13 mouse cellular contexts compared by ENCODE assay signal in genomic region chr11:101131187-101131586, GRCm38 (mm10). TPM values are rescaled to one million over a fixed set of nuclear protein-coding genes. Genes with fewer than 3 reads are reported as not detected.
DNase-seq lines count a peak whose midpoint lies in the region; ATAC-seq and TF ChIP-seq lines count a peak whose summit lies in the region.
"Had no signal": no experiment of that assay in that cellular context is flagged by ENCODE, and none has a peak within 500 bp of the region (broad histone marks: within the 10 kb centered on the region; RNA-seq: fewer than 3 reads in every experiment).

No protein-coding gene starts in this region.

- 93% methylated on average over 2 of the region's 2 CpGs for WGBS in midbrain, embryonic 13.5 days

- peaks cover 2% of the 10 kb centered on the region; the same call in 1 of the 2 replicates for H3K9me3 ChIP-seq in G1E (replicated peaks)
- peaks cover 4% of the 10 kb centered on the region; the same call in 1 of the 2 replicates for H3K9me3 ChIP-seq in midbrain, embryonic 13.5 days
- H3K9me3 ChIP-seq: heart, embryonic 13.5 days; stomach, embryonic 15.5 days had no signal

- no peak overlapping the region for H3K4me2 ChIP-seq in midbrain, embryonic 13.5 days (replicated peaks)
- H3K4me2 ChIP-seq: stomach, embryonic 15.5 days had no signal

- no peak overlapping the region for H3K9ac ChIP-seq in midbrain, embryonic 13.5 days (replicated peaks)
- H3K9ac ChIP-seq: liver, postnatal 0 days; stomach, embryonic 15.5 days had no signal

- no peak for TF ChIP-seq CTCF in G1E (IDR thresholded peaks at IDR 0.05; ENCODE audit: low read depth, low read length)

- H3K27ac ChIP-seq in midbrain, embryonic 13.5 days: no peak overlapping the region
- H3K27ac ChIP-seq: stomach, embryonic 15.5 days had no signal

- DNase-seq in gastrocnemius, adult 18-20 months (ENCODE audit: low spot score): peak; percentile 45
- no peak for DNase-seq in gastrocnemius, postnatal 4 days (ENCODE audit: low spot score in 2 of 2)
- peak; percentile 36 for DNase-seq in G1E (ENCODE audit: low spot score)
- DNase-seq in brain, adult 2 months (ENCODE audit: low read depth, low spot score): peak; percentile 91
- peak; percentile 81 for DNase-seq in cerebellum, adult 9-11 months
- no peak for DNase-seq in right cerebral cortex, adult 2 months (ENCODE audit: low spot score in 2 of 2)
- no peak for DNase-seq in spleen, adult 12 weeks (ENCODE audit: low spot score)
- DNase-seq: spleen, adult 18-20 months had no signal

- H3K4me1 ChIP-seq in G1E (ENCODE audit: insufficient read depth, low read depth, low read length): peaks cover 33% of the 10 kb centered on the region
- no peaks in the 10 kb centered on the region for H3K4me1 ChIP-seq in midbrain, embryonic 13.5 days (replicated peaks)

- H3K36me3 ChIP-seq in G1E (replicated peaks): peaks cover 12% of the 10 kb centered on the region
- H3K36me3 ChIP-seq in midbrain, embryonic 13.5 days: peaks cover 11% of the 10 kb centered on the region

- H3K4me3 ChIP-seq in G1E (ENCODE audit: low read depth, low read length): no peak overlapping the region
- no peak overlapping the region for H3K4me3 ChIP-seq in midbrain, embryonic 13.5 days (replicated peaks)
- H3K4me3 ChIP-seq: heart, embryonic 13.5 days; stomach, embryonic 15.5 days had no signal

- H3K27me3 ChIP-seq in G1E (ENCODE audit: insufficient read depth, low read length): peaks cover 14% of the 10 kb centered on the region
- no peaks in the 10 kb centered on the region for H3K27me3 ChIP-seq in midbrain, embryonic 13.5 days
- H3K27me3 ChIP-seq: heart, embryonic 13.5 days; stomach, embryonic 15.5 days had no signal

- peak; percentile 49; the same call in 1 of the 2 replicates for ATAC-seq in G1E (ENCODE audit: extremely low read depth, insufficient number of reproducible peaks, low FRiP score, poor library complexity, severe bottlenecking)
- no peak for ATAC-seq in midbrain, embryonic 13.5 days
- ATAC-seq: liver, postnatal 0 days had no signal

RNA-seq across cellular contexts. Expression of gene Tubg1, which starts 11.4 kb away (rescaled TPM):
- total RNA-seq in gastrocnemius, adult 18-20 months (2021): 10 to 100 TPM; 24.7 to 26.2 TPM
- 10 to 100 TPM; 39.3 to 42.1 TPM for total RNA-seq in gastrocnemius, postnatal 4 days (2021)
- total RNA-seq in G1E (2014; fragmentation: Nextera tagmentation): 39.8 and 42.0 TPM in 2 replicates
- total RNA-seq in G1E (2017): 46.0 and 47.5 TPM in 2 replicates
- 96.1 and 120 TPM in 2 replicates for polyA plus RNA-seq in G1E (2012)
- polyA plus RNA-seq in midbrain, embryonic 13.5 days (2015; fragmentation: Nextera tagmentation; extraction: Ambion mirVana): 89.4 and 91.0 TPM in 2 replicates

RNA-seq across cellular contexts. Expression of gene Retreg3, which starts 11.5 kb away (rescaled TPM):
- total RNA-seq in gastrocnemius, adult 18-20 months (2021): 10 to 100 TPM; 27.1 to 30.4 TPM
- 10 to 100 TPM; 41.6 to 42.9 TPM for total RNA-seq in gastrocnemius, postnatal 4 days (2021)
- total RNA-seq in G1E (2014; fragmentation: Nextera tagmentation) (12.0 and 13.4 TPM in 2 replicates), G1E (2017) (43.2 and 44.0 TPM in 2 replicates)
- polyA plus RNA-seq in G1E (2012): 7.7 and 9.4 TPM in 2 replicates
- 21.8 and 28.5 TPM in 2 replicates for polyA plus RNA-seq in midbrain, embryonic 13.5 days (2015; fragmentation: Nextera tagmentation; extraction: Ambion mirVana)

RNA-seq across cellular contexts. Expression of gene Tubg2, which starts 24.5 kb away (rescaled TPM):
- 1 to 10 TPM; 2.7 to 3.3 TPM for total RNA-seq in gastrocnemius, adult 18-20 months (2021)
- total RNA-seq in gastrocnemius, postnatal 4 days (2021): 1 to 10 TPM; 6.8 TPM
- total RNA-seq in G1E (2014; fragmentation: Nextera tagmentation) (not detected in 2 replicates), G1E (2017) (not detected in 2 replicates)
- polyA plus RNA-seq in G1E (2012): not detected in 2 replicates
- polyA plus RNA-seq in midbrain, embryonic 13.5 days (2015; fragmentation: Nextera tagmentation; extraction: Ambion mirVana): 29.8 and 31.6 TPM in 2 replicates
- total RNA-seq: monocyte, adult 5-6 weeks had no signal

RNA-seq across cellular contexts. Expression of gene Psmc3ip, which starts 36.0 kb away (rescaled TPM):
- total RNA-seq in gastrocnemius, adult 18-20 months (2021): 1 to 10 TPM; 1.7 to 2.0 TPM
- total RNA-seq in gastrocnemius, postnatal 4 days (2021): 1 to 10 TPM; 4.9 to 6.2 TPM
- total RNA-seq in G1E (2014; fragmentation: Nextera tagmentation) (11.1 and 15.7 TPM in 2 replicates), G1E (2017) (27.0 and 29.8 TPM in 2 replicates)
- polyA plus RNA-seq in G1E (2012): 20.5 and 20.6 TPM in 2 replicates
- polyA plus RNA-seq in midbrain, embryonic 13.5 days (2015; fragmentation: Nextera tagmentation; extraction: Ambion mirVana): 27.9 and 30.8 TPM in 2 replicates
- total RNA-seq: monocyte, adult 5-6 weeks had no signal

RNA-seq across cellular contexts. Expression of gene Cntnap1, which starts 39.1 kb away (rescaled TPM):
- total RNA-seq in gastrocnemius, adult 18-20 months (2021): 1 to 10 TPM in 1 of 2 experiments, under 1 TPM in 1; 0.82 to 1.2 TPM
- 1 to 10 TPM; 3.2 to 4.1 TPM for total RNA-seq in gastrocnemius, postnatal 4 days (2021)
- total RNA-seq in G1E (2014; fragmentation: Nextera tagmentation): not detected in 2 replicates
- total RNA-seq in G1E (2017): under 0.01 and 0.06 TPM in 2 replicates
- polyA plus RNA-seq in G1E (2012): 0.02 and 0.08 TPM in 2 replicates
- polyA plus RNA-seq in midbrain, embryonic 13.5 days (2015; fragmentation: Nextera tagmentation; extraction: Ambion mirVana): 1.3 and 1.5 TPM in 2 replicates

Comparison
In these comparisons a context has a peak if more than half of its experiments do, and no peak if none do; other contexts are left out.
1. DNase-seq: peak in gastrocnemius, adult 18-20 months (single experiment), G1E (single experiment), brain, adult 2 months (single experiment) and cerebellum, adult 9-11 months (single experiment); none in gastrocnemius, postnatal 4 days (0 of 2), right cerebral cortex, adult 2 months (0 of 2) and spleen, adult 12 weeks (single experiment).